Mouse (Mus musculus): Measurements from ENCODE around the gene A630001G21Rik. TPM values are rescaled to one million over a fixed set of nuclear protein-coding genes. Genes with fewer than 3 reads are reported as not detected.
A peak's percentile ranks its signal among the peaks of the same experiment; 100 is the strongest.

Gene A630001G21Rik
- polyA plus RNA-seq, 1 experiment from 2014 or later, result 0.80 TPM

DNA sequence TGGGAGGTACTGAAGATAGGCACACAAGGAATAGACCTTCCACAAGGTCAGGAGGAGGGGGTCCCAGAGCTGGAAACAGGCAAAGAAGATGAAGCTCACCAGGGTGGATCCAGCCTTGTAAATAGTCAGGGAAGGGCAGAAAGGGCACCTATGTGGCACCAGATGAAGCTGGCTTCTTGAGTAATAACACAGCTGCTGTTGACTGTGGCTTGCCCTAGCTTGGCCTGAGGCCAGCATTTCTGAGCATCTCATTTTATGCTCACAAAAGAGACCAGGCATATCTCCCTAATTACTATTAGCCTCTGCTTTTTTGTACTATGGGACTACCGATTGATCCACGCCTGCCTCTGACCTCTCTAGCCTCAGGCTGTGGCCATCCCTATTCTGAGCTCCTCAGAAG lies 28.6 kb downstream of the A630001G21Rik start:
- no peak for ATAC-seq (ENCODE audit: low FRiP score, low TSS enrichment)
- Histone ChIP-seq H3K4me3 (replicated peaks; ENCODE audit: low read depth, low read length) (no peak overlapping the region), H3K27ac (replicated peaks; ENCODE audit: low read depth, low read length) (no peak overlapping the region), H3K9ac (replicated peaks; ENCODE audit: low read length) (no peak overlapping the region), H3K36me3 (ENCODE audit: control insufficient read depth, insufficient read depth, low read length) (no peaks in the 10 kb centered on the region), H3K9me3 (ENCODE audit: control insufficient read depth, low read length) (no peaks in the 10 kb centered on the region), H3K27me3 (ENCODE audit: control insufficient read depth, insufficient read depth, low read length) (no peaks in the 10 kb centered on the region), H3K4me2 (ENCODE audit: low read length) (no peak overlapping the region), H3K4me1 (ENCODE audit: control insufficient read depth, insufficient read depth, low read length) (peaks cover 4% of the 10 kb centered on the region; the same call in 1 of the 2 replicates)
- DNase-seq, result peak; percentile 20
- WGBS, result 76% methylated on average over 2 of the region's 2 CpGs

DNA sequence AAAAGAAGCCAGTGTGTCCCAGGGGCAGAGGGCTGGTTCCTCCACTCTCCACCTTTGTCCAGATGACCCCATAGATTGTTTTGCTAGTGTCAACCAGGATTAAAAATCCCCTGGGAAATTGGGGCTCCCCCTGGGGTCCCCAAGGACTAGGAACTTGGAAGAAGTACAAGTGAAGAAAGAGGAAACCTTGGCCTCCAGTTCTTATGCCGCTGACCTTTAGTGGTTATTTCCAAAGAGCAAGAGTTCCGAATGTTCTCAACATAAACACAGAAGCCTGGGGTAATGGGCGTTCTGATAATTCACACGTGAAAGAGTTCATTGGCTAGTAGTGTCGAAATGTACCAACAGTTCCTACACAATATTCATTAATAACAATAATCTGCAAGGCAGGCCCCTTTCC lies 31.9 kb downstream of the A630001G21Rik start:
- Histone ChIP-seq H3K4me3 (replicated peaks; ENCODE audit: low read depth, low read length) (no peak overlapping the region), H3K9ac (replicated peaks; ENCODE audit: low read length) (no peak overlapping the region), H3K4me1 (ENCODE audit: control insufficient read depth, insufficient read depth, low read length) (peaks cover 7% of the 10 kb centered on the region; the same call in 1 of the 2 replicates), H3K27ac (replicated peaks; ENCODE audit: low read depth, low read length) (no peak overlapping the region), H3K4me2 (ENCODE audit: low read length) (no peak overlapping the region), H3K9me3 (ENCODE audit: control insufficient read depth, low read length) (no peaks in the 10 kb centered on the region), H3K36me3 (ENCODE audit: control insufficient read depth, insufficient read depth, low read length) (no peaks in the 10 kb centered on the region), H3K27me3 (ENCODE audit: control insufficient read depth, insufficient read depth, low read length) (no peaks in the 10 kb centered on the region)
- DNase-seq, result no peak
- WGBS, result 89% methylated on average over 5 of the region's 5 CpGs
- ATAC-seq (ENCODE audit: low FRiP score, low TSS enrichment), result no peak

DNA sequence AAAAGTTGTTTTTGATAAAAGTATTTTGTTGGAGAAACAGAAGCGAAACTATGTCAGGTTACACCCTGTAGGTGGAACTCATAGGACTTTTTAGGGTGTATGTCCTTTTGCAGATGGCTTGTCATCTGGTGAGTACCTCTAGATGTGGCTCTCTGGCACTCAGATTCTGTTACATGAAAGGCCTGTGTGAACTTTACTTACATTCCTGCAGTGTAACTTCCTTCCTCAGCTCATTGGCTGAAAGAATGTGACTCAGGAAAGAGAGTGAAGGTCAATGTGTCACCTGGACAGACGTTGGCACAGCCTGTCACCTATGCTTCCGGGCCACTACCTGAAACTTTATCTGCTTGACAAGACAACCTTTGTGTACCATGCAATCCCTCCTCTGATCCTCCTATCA lies 33.9 kb downstream of the A630001G21Rik start:
- no peaks in the 10 kb centered on the region for H3K27me3 ChIP-seq (ENCODE audit: control insufficient read depth, insufficient read depth, low read length)
- no peaks in the 10 kb centered on the region for H3K36me3 ChIP-seq (ENCODE audit: control insufficient read depth, insufficient read depth, low read length)
- DNase-seq (no peak), ATAC-seq (ENCODE audit: low FRiP score, low TSS enrichment) (no peak)
- WGBS, result 91% methylated on average over 3 of the region's 3 CpGs
- H3K4me2 ChIP-seq (ENCODE audit: low read length), result no peak overlapping the region
- H3K9ac ChIP-seq (replicated peaks; ENCODE audit: low read length), result no peak overlapping the region
- H3K4me1 ChIP-seq (ENCODE audit: control insufficient read depth, insufficient read depth, low read length), result 0 out of 2 replicates have a peak, but pooled peaks cover 4% of the 10 kb centered on the region
- no peak overlapping the region for H3K27ac ChIP-seq (replicated peaks; ENCODE audit: low read depth, low read length)
- no peaks in the 10 kb centered on the region for H3K9me3 ChIP-seq (ENCODE audit: control insufficient read depth, low read length)
- H3K4me3 ChIP-seq (replicated peaks; ENCODE audit: low read depth, low read length), result no peak overlapping the region

DNA sequence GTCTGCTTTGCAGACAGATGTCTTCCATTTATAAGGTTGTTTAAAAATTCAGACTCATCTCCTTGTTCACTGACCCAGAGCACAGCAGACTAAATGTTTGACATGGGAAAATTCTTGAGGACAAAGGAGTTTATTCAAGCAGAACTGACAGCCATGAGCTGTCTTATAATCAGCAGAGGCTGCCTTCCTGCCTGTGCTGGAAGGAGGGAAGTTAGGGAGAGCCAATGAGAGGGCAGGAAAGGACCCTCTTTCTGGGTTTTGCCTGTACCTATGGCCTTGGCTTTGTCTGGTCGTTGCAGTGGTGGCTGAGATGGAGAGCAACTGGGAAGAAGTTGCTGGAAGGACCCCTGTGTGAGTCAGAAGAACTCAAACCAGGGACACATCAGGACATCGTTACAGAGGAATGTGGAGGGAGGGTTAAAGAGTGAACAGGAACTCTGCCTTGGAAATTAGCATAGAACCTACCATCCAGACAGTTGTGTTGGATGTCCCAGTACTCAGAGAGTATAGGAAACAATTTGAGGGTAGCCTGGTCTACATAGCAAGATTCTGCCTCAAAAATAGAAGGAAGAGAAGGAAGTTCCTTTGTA lies 35.4 kb downstream of the A630001G21Rik start:
- H3K4me2 ChIP-seq (ENCODE audit: low read length), result no peak overlapping the region
- H3K9me3 ChIP-seq (ENCODE audit: control insufficient read depth, low read length), result no peaks in the 10 kb centered on the region
- DNase-seq (peak; percentile 40), ATAC-seq (ENCODE audit: low FRiP score, low TSS enrichment) (peak; percentile 58; the same call in 1 of the 2 replicates)
- no peaks in the 10 kb centered on the region for H3K27me3 ChIP-seq (ENCODE audit: control insufficient read depth, insufficient read depth, low read length)
- no peak overlapping the region for H3K27ac ChIP-seq (replicated peaks; ENCODE audit: low read depth, low read length)
- no peak overlapping the region for H3K9ac ChIP-seq (replicated peaks; ENCODE audit: low read length)
- no peak overlapping the region for H3K4me3 ChIP-seq (replicated peaks; ENCODE audit: low read depth, low read length)
- 0 out of 2 replicates have a peak, but pooled peaks cover 4% of the 10 kb centered on the region for H3K4me1 ChIP-seq (ENCODE audit: control insufficient read depth, insufficient read depth, low read length)
- H3K36me3 ChIP-seq (ENCODE audit: control insufficient read depth, insufficient read depth, low read length), result no peaks in the 10 kb centered on the region
- WGBS, result 0% methylated on average over 2 of the region's 2 CpGs

DNA sequence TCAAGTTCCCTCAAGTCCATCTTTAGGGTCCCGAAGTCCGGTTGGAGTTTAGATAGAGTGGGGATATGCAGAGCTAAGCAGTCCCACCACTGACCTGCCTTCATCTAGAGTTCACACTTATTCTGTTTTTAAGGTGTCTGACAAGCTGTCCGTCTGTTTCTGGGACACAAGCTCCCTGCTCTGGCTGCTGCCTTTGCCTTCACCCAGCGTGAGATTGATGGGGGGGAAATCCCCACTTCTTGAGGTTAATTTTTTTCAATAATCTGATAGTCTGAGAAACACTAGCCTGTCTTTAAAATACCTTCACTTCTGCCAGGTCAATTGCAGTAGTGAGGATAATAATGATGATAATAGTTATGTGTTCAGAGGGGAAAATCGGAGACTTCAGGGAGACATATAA lies 36.1 kb downstream of the A630001G21Rik start:
- no peaks in the 10 kb centered on the region for H3K9me3 ChIP-seq (ENCODE audit: control insufficient read depth, low read length)
- no peak overlapping the region for H3K27ac ChIP-seq (replicated peaks; ENCODE audit: low read depth, low read length)
- DNase-seq (no peak), ATAC-seq (ENCODE audit: low FRiP score, low TSS enrichment) (no peak)
- no peaks in the 10 kb centered on the region for H3K27me3 ChIP-seq (ENCODE audit: control insufficient read depth, insufficient read depth, low read length)
- no peak overlapping the region for H3K4me3 ChIP-seq (replicated peaks; ENCODE audit: low read depth, low read length)
- 22% methylated on average over 5 of the region's 5 CpGs for WGBS
- no peak overlapping the region for H3K9ac ChIP-seq (replicated peaks; ENCODE audit: low read length)
- H3K4me2 ChIP-seq (ENCODE audit: low read length), result no peak overlapping the region
- no peaks in the 10 kb centered on the region for H3K36me3 ChIP-seq (ENCODE audit: control insufficient read depth, insufficient read depth, low read length)
- H3K4me1 ChIP-seq (ENCODE audit: control insufficient read depth, insufficient read depth, low read length), result 0 out of 2 replicates have a peak, but pooled peaks cover 4% of the 10 kb centered on the region

DNA sequence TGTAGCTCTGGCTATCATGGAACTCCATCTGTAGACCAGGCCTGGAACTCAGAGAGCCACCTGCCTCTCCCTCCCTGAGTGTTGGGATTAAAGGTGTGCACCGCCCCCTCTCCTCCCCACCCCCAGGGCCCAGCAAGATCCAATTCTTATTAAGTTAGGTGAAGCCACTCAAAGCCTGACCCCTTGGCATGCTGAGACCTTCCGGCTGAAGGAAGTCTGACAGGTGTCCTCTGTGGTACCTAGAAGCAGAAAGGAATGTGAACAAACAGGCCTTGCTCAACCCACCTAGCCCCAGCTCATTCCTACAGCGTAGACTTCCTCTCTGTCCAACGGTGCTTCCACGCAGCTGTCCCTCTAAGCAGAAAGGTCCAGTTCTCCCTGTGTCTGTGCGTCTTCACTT lies 37.5 kb downstream of the A630001G21Rik start:
- Histone ChIP-seq H3K27me3 (ENCODE audit: control insufficient read depth, insufficient read depth, low read length) (no peaks in the 10 kb centered on the region), H3K9me3 (ENCODE audit: control insufficient read depth, low read length) (no peaks in the 10 kb centered on the region), H3K27ac (replicated peaks; ENCODE audit: low read depth, low read length) (no peak overlapping the region), H3K36me3 (ENCODE audit: control insufficient read depth, insufficient read depth, low read length) (no peaks in the 10 kb centered on the region), H3K4me2 (ENCODE audit: low read length) (no peak overlapping the region), H3K4me3 (replicated peaks; ENCODE audit: low read depth, low read length) (no peak overlapping the region), H3K9ac (replicated peaks; ENCODE audit: low read length) (no peak overlapping the region), H3K4me1 (ENCODE audit: control insufficient read depth, insufficient read depth, low read length) (0 out of 2 replicates have a peak, but pooled peaks cover 4% of the 10 kb centered on the region)
- DNase-seq (no peak), ATAC-seq (ENCODE audit: low FRiP score, low TSS enrichment) (no peak)
- 86% methylated on average over 6 of the region's 6 CpGs for WGBS

DNA sequence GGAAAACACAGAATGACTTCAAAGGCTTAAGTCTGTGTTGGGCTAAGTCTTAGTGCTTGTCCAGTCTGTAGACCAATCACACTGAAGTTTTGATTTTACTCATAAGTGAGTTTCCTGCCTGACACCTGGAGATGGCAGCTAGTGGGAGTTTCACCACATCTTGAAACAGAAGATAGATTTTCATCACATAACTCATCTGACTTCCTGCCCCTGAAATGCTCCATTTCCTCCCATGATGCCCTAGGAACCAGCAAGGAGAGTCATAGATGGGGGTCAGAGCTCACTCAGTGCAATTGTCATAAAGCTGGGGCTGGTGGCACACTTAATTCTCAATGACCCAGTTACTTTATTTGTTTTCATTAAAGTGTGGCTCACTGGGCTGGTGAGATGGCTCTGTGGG lies 38.6 kb downstream of the A630001G21Rik start:
- H3K9me3 ChIP-seq (ENCODE audit: control insufficient read depth, low read length), result no peaks in the 10 kb centered on the region
- H3K27me3 ChIP-seq (ENCODE audit: control insufficient read depth, insufficient read depth, low read length), result no peaks in the 10 kb centered on the region
- 0 out of 2 replicates have a peak, but pooled peaks cover 4% of the 10 kb centered on the region for H3K4me1 ChIP-seq (ENCODE audit: control insufficient read depth, insufficient read depth, low read length)
- H3K4me2 ChIP-seq (ENCODE audit: low read length), result no peak overlapping the region
- no peaks in the 10 kb centered on the region for H3K36me3 ChIP-seq (ENCODE audit: control insufficient read depth, insufficient read depth, low read length)
- DNase-seq, result no peak
- H3K4me3 ChIP-seq (replicated peaks; ENCODE audit: low read depth, low read length), result no peak overlapping the region
- H3K9ac ChIP-seq (replicated peaks; ENCODE audit: low read length), result no peak overlapping the region
- no peak for ATAC-seq (ENCODE audit: low FRiP score, low TSS enrichment)
- H3K27ac ChIP-seq (replicated peaks; ENCODE audit: low read depth, low read length), result no peak overlapping the region

DNA sequence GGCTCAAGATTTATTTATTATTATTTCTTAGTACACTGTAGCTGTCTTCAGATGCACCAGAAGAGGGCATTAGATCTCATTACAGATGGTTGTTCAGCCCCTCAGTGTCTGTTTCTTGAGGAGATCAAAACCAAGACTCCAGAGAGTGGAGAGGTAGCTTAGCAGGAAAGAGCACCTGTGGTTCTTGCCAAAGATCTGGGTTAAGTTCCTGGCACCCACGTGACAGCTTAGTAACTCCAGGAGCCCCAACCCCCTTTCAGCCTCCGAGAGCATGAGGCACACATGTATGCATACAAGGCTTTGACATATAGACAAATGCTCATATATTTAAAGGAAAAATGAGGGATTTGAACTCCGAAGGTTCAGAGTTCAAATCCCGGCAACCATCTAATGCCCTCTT lies 39.4 kb downstream of the A630001G21Rik start:
- 0 out of 2 replicates have a peak, but pooled peaks cover 4% of the 10 kb centered on the region for H3K4me1 ChIP-seq (ENCODE audit: control insufficient read depth, insufficient read depth, low read length)
- ATAC-seq (ENCODE audit: low FRiP score, low TSS enrichment) (no peak), DNase-seq (no peak)
- no peak overlapping the region for H3K9ac ChIP-seq (replicated peaks; ENCODE audit: low read length)
- no peak overlapping the region for H3K4me3 ChIP-seq (replicated peaks; ENCODE audit: low read depth, low read length)
- no peaks in the 10 kb centered on the region for H3K9me3 ChIP-seq (ENCODE audit: control insufficient read depth, low read length)
- H3K27me3 ChIP-seq (ENCODE audit: control insufficient read depth, insufficient read depth, low read length), result no peaks in the 10 kb centered on the region
- no peak overlapping the region for H3K4me2 ChIP-seq (ENCODE audit: low read length)
- 95% methylated on average over 4 of the region's 4 CpGs for WGBS
- H3K36me3 ChIP-seq (ENCODE audit: control insufficient read depth, insufficient read depth, low read length), result no peaks in the 10 kb centered on the region
- no peak overlapping the region for H3K27ac ChIP-seq (replicated peaks; ENCODE audit: low read depth, low read length)
